Mouse (Mus musculus) limb, embryonic 15.5 days (tissue): Measurements from ENCODE around the gene Rgsl1. TPM values are rescaled to one million over a fixed set of nuclear protein-coding genes. Genes with fewer than 3 reads are reported as not detected.
"Not testable (repeated sequence)": the region's sequence is repeated elsewhere in the genome, so short reads cannot be mapped to it uniquely, and the experiment has no call there.

Experiments used
- ATAC-seq: fragments of 200-750 bp; cut with Nextera tagmentation; 2 replicates; pipeline ENCODE4 v1.8.0; 2017; ENCODE audit warnings: low read depth, moderate TSS enrichment; ENCODE audit not compliant: insufficient number of reproducible peaks, low FRiP score, low TSS enrichment
- H3K27ac ChIP-seq: fragments of 300-500 bp; sonication (generic); 2 replicates; pipeline ENCODE4 v1.5.1; 2015; ENCODE audit warnings: moderate library complexity, mild to moderate bottlenecking, inconsistent platforms
- H3K27me3 ChIP-seq: fragments of 300-500 bp; sonication (generic); 2 replicates; pipeline ENCODE4 v1.6.1; 2015; ENCODE audit warnings: inconsistent platforms
- H3K36me3 ChIP-seq: fragments of 300-500 bp; sonication (generic); 2 replicates; pipeline ENCODE4 v1.6.1; 2015; ENCODE audit warnings: inconsistent platforms
- H3K4me1 ChIP-seq: fragments of 300-500 bp; sonication (generic); 2 replicates; pipeline ENCODE4 v1.6.1; 2015; ENCODE audit warnings: inconsistent platforms
- H3K4me2 ChIP-seq: fragments of 300-500 bp; sonication (generic); 2 replicates; pipeline ENCODE4 v1.6.1; 2015; ENCODE audit warnings: mild to moderate bottlenecking, inconsistent platforms
- H3K4me3 ChIP-seq: fragments of 300-500 bp; sonication (generic); 2 replicates; pipeline ENCODE4 v1.5.1; 2015; ENCODE audit warnings: mild to moderate bottlenecking, inconsistent platforms
- H3K9ac ChIP-seq: fragments of 300-500 bp; sonication (generic); 2 replicates; pipeline ENCODE4 v1.6.1; 2015; ENCODE audit warnings: inconsistent platforms
- H3K9me3 ChIP-seq: fragments of 300-500 bp; sonication (generic); 2 replicates; pipeline ENCODE4 v1.6.1; 2016; ENCODE audit warnings: inconsistent platforms
- WGBS: fragments of 180-500 bp; shearing (Covaris S2); methylation state at CpG from one replicate; pipeline ENCODE4 v1.1.7; 2015; 5-methylcytosine and 5-hydroxymethylcytosine counted together
- polyA plus RNA-seq: library from polyadenylated mRNA; unstranded; fragments of >200 nt; fragmentation: Nextera tagmentation; extraction: Ambion mirVana; gene quantifications from 2 replicates; pipeline ENCODE4 v1.2.1, GENCODE M21; 2015

The Rgsl1 gene
- polyA plus RNA-seq: 0.13 and 0.19 TPM in 2 replicates

- Histone ChIP-seq H3K27me3 (no peaks in the 10 kb centered on the region), H3K9ac (no peak within 1 kb of the TSS), H3K36me3 (no peaks in the 10 kb centered on the region), H3K4me3 (no peak within 1 kb of the TSS), H3K27ac (no peak within 1 kb of the TSS), H3K4me1 (no peaks in the 10 kb centered on the region), H3K4me2 (no peak within 1 kb of the TSS), H3K9me3 (no peaks in the 10 kb centered on the region)
- ATAC-seq: no peak
- WGBS: 95% methylated on average over 8 of the region's 8 CpGs
Observed at GRCm38 (mm10) chr1:153844042-153844441, at the start of gene Rgsl1. TSS of gene Rgsl1 (minus strand) at chr1:153844142.

- no peak within 1 kb of the TSS for H3K9ac ChIP-seq
- no peaks in the 10 kb centered on the region for H3K27me3 ChIP-seq
- H3K9me3 ChIP-seq: no peaks in the 10 kb centered on the region
- H3K4me2 ChIP-seq: no peak within 1 kb of the TSS
- no peak within 1 kb of the TSS for H3K27ac ChIP-seq
- no peaks in the 10 kb centered on the region for H3K36me3 ChIP-seq
- ATAC-seq: no peak
- H3K4me3 ChIP-seq: no peak within 1 kb of the TSS
- peaks cover 7% of the 10 kb centered on the region for H3K4me1 ChIP-seq
- WGBS: 49% methylated on average over 4 of the region's 4 CpGs
Observed at GRCm38 (mm10) chr1:153891442-153891841, 47.5 kb upstream of the Rgsl1 start, which contains the start of gene Teddm1a. TSS of gene Teddm1a (plus strand) at chr1:153891742.

GRCm38 (mm10) chr1:153890121-153890520 lies 46.2 kb upstream of the Rgsl1 start:
- Histone ChIP-seq H3K9ac (no peak overlapping the region), H3K9me3 (no peaks in the 10 kb centered on the region), H3K4me3 (no peak overlapping the region), H3K4me1 (peaks cover 11% of the 10 kb centered on the region), H3K36me3 (no peaks in the 10 kb centered on the region), H3K4me2 (no peak overlapping the region), H3K27me3 (no peaks in the 10 kb centered on the region), H3K27ac (no peak overlapping the region)
- ATAC-seq: no peak
- 96% methylated on average over 10 of the region's 10 CpGs for WGBS

GRCm38 (mm10) chr1:153886024-153886633 lies 42.2 kb upstream of the Rgsl1 start:
- Histone ChIP-seq H3K4me1 (peaks cover 7% of the 10 kb centered on the region; the same call in 1 of the 2 replicates), H3K9ac (no peak overlapping the region), H3K4me3 (no peak overlapping the region), H3K9me3 (no peaks in the 10 kb centered on the region), H3K4me2 (no peak overlapping the region), H3K27ac (no peak overlapping the region), H3K36me3 (no peaks in the 10 kb centered on the region), H3K27me3 (no peaks in the 10 kb centered on the region)
- 21% methylated on average over 17 of the region's 17 CpGs for WGBS
- no peak for ATAC-seq

GRCm38 (mm10) chr1:153880391-153880790 lies 36.4 kb upstream of the Rgsl1 start:
- H3K4me1 ChIP-seq, ATAC-seq, H3K4me2 ChIP-seq, H3K36me3 ChIP-seq, H3K27me3 ChIP-seq, H3K9ac ChIP-seq, H3K9me3 ChIP-seq, H3K4me3 ChIP-seq, H3K27ac ChIP-seq: not testable (repeated sequence)
- WGBS: 96% methylated on average over 17 of the region's 17 CpGs

- H3K27ac ChIP-seq: no peak within 1 kb of the TSS
- WGBS: 83% methylated on average over 6 of the region's 6 CpGs
Observed at GRCm38 (mm10) chr1:153874045-153874444, 30.1 kb upstream of the Rgsl1 start, which contains the start of gene Teddm1b. TSS of gene Teddm1b (plus strand) at chr1:153874345.

GRCm38 (mm10) chr1:153855946-153856345 lies 12.0 kb upstream of the Rgsl1 start:
- no peak overlapping the region for H3K4me2 ChIP-seq
- 60% methylated on average over 8 of the region's 8 CpGs for WGBS

More at GRCm38 (mm10) chr1:153874045-153874444, 30.1 kb upstream of the Rgsl1 start, which contains the start of gene Teddm1b:
- Histone ChIP-seq H3K4me3 (no peak within 1 kb of the TSS), H3K4me2 (no peak within 1 kb of the TSS), H3K9me3 (no peaks in the 10 kb centered on the region), H3K27me3 (no peaks in the 10 kb centered on the region), H3K36me3 (no peaks in the 10 kb centered on the region), H3K9ac (no peak within 1 kb of the TSS), H3K4me1 (no peaks in the 10 kb centered on the region)
- no peak for ATAC-seq

GRCm38 (mm10) chr1:153852696-153853095 lies 8.8 kb upstream of the Rgsl1 start:
- not testable (repeated sequence) for H3K4me2 ChIP-seq, H3K4me3 ChIP-seq, H3K4me1 ChIP-seq, H3K9me3 ChIP-seq, H3K36me3 ChIP-seq, H3K27me3 ChIP-seq, ATAC-seq, H3K27ac ChIP-seq, H3K9ac ChIP-seq
- 75% methylated on average over 7 of the region's 7 CpGs for WGBS

More at GRCm38 (mm10) chr1:153855946-153856345, 12.0 kb upstream of the Rgsl1 start:
- H3K9ac ChIP-seq: no peak overlapping the region
- no peaks in the 10 kb centered on the region for H3K36me3 ChIP-seq
- no peak for ATAC-seq
- H3K27me3 ChIP-seq: no peaks in the 10 kb centered on the region
- H3K4me1 ChIP-seq: no peaks in the 10 kb centered on the region
- H3K27ac ChIP-seq: no peak overlapping the region
- H3K9me3 ChIP-seq: no peaks in the 10 kb centered on the region
- H3K4me3 ChIP-seq: no peak overlapping the region

- Histone ChIP-seq H3K27me3 (no peaks in the 10 kb centered on the region), H3K4me2 (no peak overlapping the region), H3K27ac (no peak overlapping the region), H3K9me3 (no peaks in the 10 kb centered on the region), H3K9ac (no peak overlapping the region), H3K4me1 (no peaks in the 10 kb centered on the region), H3K4me3 (no peak overlapping the region), H3K36me3 (no peaks in the 10 kb centered on the region)
- no peak for ATAC-seq
- WGBS: 31% methylated on average over 6 of the region's 6 CpGs
Observed at GRCm38 (mm10) chr1:153846867-153847266, 2.9 kb upstream of the Rgsl1 start.

- H3K9me3 ChIP-seq: no peaks in the 10 kb centered on the region
- no peak overlapping the region for H3K27ac ChIP-seq
- ATAC-seq: no peak
- H3K4me3 ChIP-seq: no peak overlapping the region
- 87% methylated on average over 7 of the region's 7 CpGs for WGBS
- no peak overlapping the region for H3K9ac ChIP-seq
- no peaks in the 10 kb centered on the region for H3K36me3 ChIP-seq
- no peak overlapping the region for H3K4me2 ChIP-seq
- H3K4me1 ChIP-seq: no peaks in the 10 kb centered on the region
- H3K27me3 ChIP-seq: no peaks in the 10 kb centered on the region
Observed at GRCm38 (mm10) chr1:153846420-153846819, 2.5 kb upstream of the Rgsl1 start.

- no peaks in the 10 kb centered on the region for H3K27me3 ChIP-seq
- H3K4me3 ChIP-seq: no peak overlapping the region
- no peak overlapping the region for H3K27ac ChIP-seq
- ATAC-seq: no peak
- no peak overlapping the region for H3K9ac ChIP-seq
- no peaks in the 10 kb centered on the region for H3K36me3 ChIP-seq
- no peaks in the 10 kb centered on the region for H3K9me3 ChIP-seq
- H3K4me1 ChIP-seq: no peaks in the 10 kb centered on the region
- H3K4me2 ChIP-seq: no peak overlapping the region
- WGBS: 75% methylated on average over 11 of the region's 11 CpGs
Observed at GRCm38 (mm10) chr1:153842121-153842740, 1.7 kb downstream of the Rgsl1 start.

GRCm38 (mm10) chr1:153836036-153836435 lies 7.9 kb downstream of the Rgsl1 start:
- H3K9ac ChIP-seq: no peak overlapping the region
- no peaks in the 10 kb centered on the region for H3K36me3 ChIP-seq
- no peaks in the 10 kb centered on the region for H3K4me1 ChIP-seq
- WGBS: 64% methylated on average over 4 of the region's 4 CpGs
- ATAC-seq: no peak
- no peak overlapping the region for H3K4me2 ChIP-seq
- no peaks in the 10 kb centered on the region for H3K9me3 ChIP-seq
- no peaks in the 10 kb centered on the region for H3K27me3 ChIP-seq
- H3K4me3 ChIP-seq: no peak overlapping the region
- H3K27ac ChIP-seq: no peak overlapping the region
